In the genomic region with DNA sequence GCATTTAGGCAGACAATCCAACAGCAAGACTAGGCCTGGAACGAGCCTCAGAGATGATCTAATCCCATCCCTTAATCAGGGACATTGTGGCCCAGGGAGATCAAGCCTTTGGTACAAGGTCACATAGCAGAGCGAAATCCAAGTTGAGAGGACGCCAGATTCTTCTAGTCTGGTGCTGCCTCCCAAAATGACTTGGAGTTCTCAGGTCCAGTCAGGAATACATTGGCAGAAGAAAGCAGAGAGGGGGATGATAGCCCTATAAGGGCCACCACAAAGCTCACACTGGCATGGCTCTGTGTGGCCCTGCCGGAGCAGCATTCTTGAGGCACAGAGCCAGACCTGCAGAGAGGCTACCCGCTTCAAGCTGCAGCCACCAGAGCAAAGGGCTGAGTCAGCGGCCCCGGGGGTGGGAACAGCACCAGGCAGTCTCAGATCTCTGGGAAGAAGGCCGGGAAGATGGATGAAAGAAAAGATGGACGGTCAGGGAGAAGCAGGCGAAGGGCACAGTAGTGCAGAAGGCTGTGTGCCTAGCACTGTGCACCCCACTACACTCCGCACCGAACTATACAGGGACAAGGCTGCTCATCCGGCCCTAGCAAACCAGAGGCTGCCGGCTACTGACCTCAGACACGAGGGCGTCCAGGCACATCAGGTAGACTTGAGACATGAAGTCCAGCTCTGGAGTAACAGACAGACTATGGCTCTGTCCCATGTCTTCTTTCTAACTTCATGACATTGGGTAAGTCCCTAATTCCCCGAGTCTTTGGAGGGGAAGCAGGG, we compare ENCODE assay signal across 8 mouse cellular contexts. TPM values are rescaled to one million over a fixed set of nuclear protein-coding genes. Genes with fewer than 3 reads are reported as not detected.
DNase-seq lines count a peak whose midpoint lies in the region; ATAC-seq lines count a peak whose summit lies in the region.

C1qtnf6 (minus strand) TSS at position 746 of the 780 bp plus-strand sequence.

- DNase-seq in left cerebral cortex, postnatal 4 days = peak; percentile 53
- DNase-seq in left cerebral cortex, postnatal 25 days (ENCODE audit: low spot score in 2 of 2) = no peak
- peak; percentile 79 to 87 for DNase-seq in cerebellum, postnatal 25 days
- DNase-seq in heart, adult 8-10 months (ENCODE audit: low spot score) = peak; percentile 86
- DNase-seq in kidney, adult 9 months = peak; percentile 62
- peak; percentile 62 for DNase-seq in lung, postnatal 14 days

- intact Hi-C loops in left cerebral cortex, postnatal 4 days (cut with DNase I) = no loop called here
- intact Hi-C loops in left cerebral cortex, postnatal 25 days (cut with DNase I) = loop anchor here (5.0 kb wide), 1 partner anchor 84 kb away; no protein-coding TSS in a partner anchor

- ATAC-seq in inflammation-experienced regulatory T-cells, adult 6 months = no peak
- no peak for ATAC-seq in megakaryocyte-erythroid progenitor cell, adult 5-6 weeks (replicated peaks; ENCODE audit: low FRiP score, low TSS enrichment, poor library complexity, severe bottlenecking)

RNA-seq across cellular contexts. Expression of gene C1qtnf6, which starts in this region (rescaled TPM):
- total RNA-seq in left cerebral cortex, postnatal 4 days (2021) = 10 to 100 TPM; 12.2 to 13.4 TPM
- 1 to 10 TPM; 3.2 to 3.3 TPM for total RNA-seq in left cerebral cortex, postnatal 25 days (2021)
- total RNA-seq in heart, adult 8-10 months (2022) = 10 to 100 TPM in 1 of 4 experiments, 1 to 10 TPM in 3; 8.2 to 12.6 (median 9.5) TPM
- 10 to 100 TPM in 1 of 3 experiments, 1 to 10 TPM in 2; 7.7 to 24.3 (median 8.0) TPM for polyA plus RNA-seq in inflammation-experienced regulatory T-cells, adult 6 months (2017; shearing (Covaris generic))
- total RNA-seq in megakaryocyte-erythroid progenitor cell, adult 5-6 weeks (2014; fragmentation: Nextera tagmentation) = 3.1 and 6.9 TPM in 2 replicates
- total RNA-seq in megakaryocyte-erythroid progenitor cell, adult 5-6 weeks (2017) = 0.14 and 1.7 TPM in 2 replicates

Comparison
In these comparisons a context has a peak if more than half of its experiments do, and no peak if none do; other contexts are left out.
1. DNase-seq: peak in left cerebral cortex, postnatal 4 days (single experiment), cerebellum, postnatal 25 days (2 of 2), heart, adult 8-10 months (single experiment), kidney, adult 9 months (single experiment) and lung, postnatal 14 days (single experiment); none in left cerebral cortex, postnatal 25 days (0 of 2).